Mouse (Mus musculus): ENCODE data around the gene Ndufb5. TPM values are rescaled to one million over a fixed set of nuclear protein-coding genes. Genes with fewer than 3 reads are reported as not detected.
"Not testable (repeated sequence)": the region's sequence is repeated elsewhere in the genome, so short reads cannot be mapped to it uniquely, and the experiment has no call there.

The Ndufb5 gene
- total RNA-seq, 1 experiment from 2014 or later: 86.4 TPM

DNA sequence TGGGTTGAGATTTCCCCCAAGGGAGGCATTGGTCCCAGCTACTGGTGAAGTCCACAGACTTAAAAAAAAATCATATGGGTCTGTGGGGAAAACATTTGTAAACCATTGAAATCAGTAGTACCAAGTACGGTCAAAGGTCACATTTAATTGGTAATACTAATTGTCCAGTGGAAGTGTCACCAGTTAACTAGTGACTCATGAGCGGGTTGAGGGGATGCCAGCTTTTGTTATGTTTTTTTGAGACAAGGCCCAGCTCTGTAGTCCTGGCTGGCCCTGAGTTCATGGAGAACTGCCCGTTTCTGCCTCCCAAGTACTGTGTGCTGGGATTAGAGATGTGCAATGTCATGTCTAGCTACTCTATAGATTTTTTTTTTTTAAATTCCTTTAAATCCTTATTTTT is 23.1 kb upstream of the Ndufb5 start:
- ATAC-seq (replicated peaks in 1 of 2; ENCODE audit: insufficient read depth in 1 of 2, low FRiP score in 2 of 2, low TSS enrichment in 1 of 2, low read depth in 1 of 2, poor library complexity in 2 of 2, severe bottlenecking in 2 of 2): no peak

DNA sequence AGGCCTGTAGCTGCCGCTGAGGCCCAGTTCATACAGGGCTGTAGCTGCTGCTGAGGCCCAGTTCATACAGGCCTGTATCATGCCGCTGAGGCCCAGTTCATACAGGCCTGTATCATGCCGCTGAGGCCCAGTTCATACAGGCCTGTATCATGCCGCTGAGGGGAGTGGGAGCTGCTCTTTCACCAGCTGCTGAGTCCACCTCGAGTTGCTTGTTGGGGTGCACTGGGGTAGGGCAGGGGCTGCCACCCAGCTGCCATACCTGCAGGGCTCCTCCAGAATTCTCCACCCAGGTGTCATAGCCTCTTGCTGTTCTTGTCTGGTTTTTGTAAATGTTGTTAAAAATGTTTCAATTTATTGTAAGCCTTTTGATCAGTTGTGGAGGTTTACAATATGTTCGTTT is 19.4 kb upstream of the Ndufb5 start:
- ATAC-seq (replicated peaks in 1 of 2; ENCODE audit: insufficient read depth in 1 of 2, low FRiP score in 2 of 2, low TSS enrichment in 1 of 2, low read depth in 1 of 2, poor library complexity in 2 of 2, severe bottlenecking in 2 of 2): not testable (repeated sequence)

DNA sequence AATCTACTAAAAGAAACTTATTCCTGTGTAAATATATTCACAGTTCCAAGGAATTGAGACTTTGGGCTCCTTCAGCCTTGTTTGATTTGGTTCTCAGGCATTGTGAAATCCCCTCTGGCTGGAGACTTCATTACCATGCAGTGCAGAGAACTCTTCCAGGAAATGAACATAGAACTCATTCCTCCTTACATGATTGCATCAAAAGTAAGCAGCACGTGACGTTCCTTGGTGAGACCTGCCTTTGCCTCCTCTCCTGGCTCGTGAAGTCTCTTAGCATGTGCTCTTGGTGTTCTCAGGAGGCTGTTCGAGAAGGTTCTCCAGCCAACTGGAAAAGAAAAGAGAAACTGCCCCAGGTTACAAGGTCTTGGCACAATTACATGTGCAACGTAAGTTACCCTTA is 18.5 kb upstream of the Ndufb5 start:
- ATAC-seq (replicated peaks in 1 of 2; ENCODE audit: insufficient read depth in 1 of 2, low FRiP score in 2 of 2, low TSS enrichment in 1 of 2, low read depth in 1 of 2, poor library complexity in 2 of 2, severe bottlenecking in 2 of 2): no peak

DNA sequence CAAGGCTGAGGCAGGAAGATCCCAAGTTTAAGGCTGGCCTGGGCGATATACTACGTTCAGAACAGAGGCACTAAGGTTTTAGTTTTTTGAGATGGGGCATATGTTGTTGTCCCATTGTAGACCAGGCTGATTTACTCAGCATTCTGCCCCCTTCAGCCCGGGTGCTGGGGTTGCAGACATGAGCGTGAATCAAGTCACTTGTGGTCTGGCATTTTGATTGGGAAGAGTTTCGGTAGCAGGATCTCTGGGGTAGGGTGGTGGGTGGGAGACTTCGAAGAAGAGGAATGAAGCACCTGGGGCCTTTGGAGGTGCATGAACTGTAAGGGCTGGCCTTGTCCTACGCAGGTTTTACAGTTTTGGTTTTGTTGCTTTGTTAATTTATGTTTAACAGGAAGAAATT is 12.6 kb upstream of the Ndufb5 start:
- no peak for ATAC-seq (replicated peaks in 1 of 2; ENCODE audit: insufficient read depth in 1 of 2, low FRiP score in 2 of 2, low TSS enrichment in 1 of 2, low read depth in 1 of 2, poor library complexity in 2 of 2, severe bottlenecking in 2 of 2)

DNA sequence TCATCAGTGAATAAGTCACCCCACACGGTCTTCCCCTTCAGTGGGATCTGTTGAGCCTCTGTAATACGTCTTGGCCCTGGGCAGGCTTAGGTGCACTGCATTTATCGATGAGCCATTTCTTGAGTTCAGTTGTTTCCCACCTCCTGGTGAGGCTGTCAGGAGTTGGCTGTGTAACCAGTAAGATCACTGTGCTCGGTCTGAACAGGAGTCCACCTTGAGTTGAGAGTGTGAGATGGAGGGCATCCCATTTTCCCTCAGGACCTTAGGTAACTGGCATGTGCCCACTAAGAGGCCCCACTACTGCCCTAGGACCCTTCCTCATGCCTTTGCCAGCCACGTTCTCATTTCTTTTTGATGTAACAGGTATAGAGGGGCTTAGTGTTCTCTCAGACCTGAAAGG is 10.8 kb upstream of the Ndufb5 start:
- ATAC-seq (replicated peaks in 1 of 2; ENCODE audit: insufficient read depth in 1 of 2, low FRiP score in 2 of 2, low TSS enrichment in 1 of 2, low read depth in 1 of 2, poor library complexity in 2 of 2, severe bottlenecking in 2 of 2): no peak

DNA sequence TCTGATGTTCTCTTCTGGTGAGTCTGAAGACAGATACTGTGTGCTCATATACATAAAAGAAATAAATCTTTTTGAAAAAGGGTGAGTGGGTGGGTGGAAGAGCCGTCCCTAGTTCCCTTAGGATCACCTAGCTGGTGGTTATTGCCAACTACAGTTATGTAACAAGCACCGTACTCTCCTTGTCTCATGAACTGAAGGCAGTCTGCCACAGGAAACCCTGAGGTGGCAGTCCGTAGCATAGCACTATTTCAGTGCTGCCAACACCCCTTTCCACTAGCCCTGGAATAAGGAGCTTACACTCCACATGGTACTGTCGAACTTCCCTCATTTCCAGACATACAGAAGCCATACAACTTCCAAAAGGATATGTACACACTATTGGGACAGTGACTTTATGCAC is 8.9 kb upstream of the Ndufb5 start:
- ATAC-seq (replicated peaks in 1 of 2; ENCODE audit: insufficient read depth in 1 of 2, low FRiP score in 2 of 2, low TSS enrichment in 1 of 2, low read depth in 1 of 2, poor library complexity in 2 of 2, severe bottlenecking in 2 of 2): no peak

DNA sequence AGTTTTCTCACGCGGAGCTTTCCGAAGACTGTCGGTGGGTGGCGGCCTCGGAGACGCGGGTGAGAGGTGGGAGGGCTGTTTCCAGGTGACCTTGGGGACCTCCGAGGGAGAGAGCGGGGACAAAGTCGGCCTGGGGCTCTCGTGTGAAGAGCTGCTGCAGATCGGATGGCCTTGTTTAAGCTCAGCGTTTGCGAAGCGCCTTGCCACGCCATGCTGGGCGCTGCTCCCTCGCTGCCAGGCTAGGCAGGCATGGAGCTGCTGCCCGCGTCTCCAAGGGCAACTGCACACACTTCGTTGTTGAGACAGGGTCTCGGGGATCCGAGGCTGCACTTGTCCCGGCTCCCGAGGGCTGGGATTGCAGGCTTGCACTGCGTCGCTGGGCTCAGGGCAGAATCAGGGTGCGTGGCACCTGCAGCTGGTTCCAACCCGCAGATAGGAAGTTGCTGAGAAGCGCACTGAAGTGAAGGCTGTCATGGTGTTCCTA is 424 bp downstream of the Ndufb5 start, which contains the start of gene Mrpl47:
Gene Mrpl47 (minus strand): TSS at position 434 of the 484 bp plus-strand sequence.
- peak; percentile 0 to 5; a peak in 2 of 4 replicates for ATAC-seq (replicated peaks in 1 of 2; ENCODE audit: insufficient read depth in 1 of 2, low FRiP score in 2 of 2, low TSS enrichment in 1 of 2, low read depth in 1 of 2, poor library complexity in 2 of 2, severe bottlenecking in 2 of 2)

DNA sequence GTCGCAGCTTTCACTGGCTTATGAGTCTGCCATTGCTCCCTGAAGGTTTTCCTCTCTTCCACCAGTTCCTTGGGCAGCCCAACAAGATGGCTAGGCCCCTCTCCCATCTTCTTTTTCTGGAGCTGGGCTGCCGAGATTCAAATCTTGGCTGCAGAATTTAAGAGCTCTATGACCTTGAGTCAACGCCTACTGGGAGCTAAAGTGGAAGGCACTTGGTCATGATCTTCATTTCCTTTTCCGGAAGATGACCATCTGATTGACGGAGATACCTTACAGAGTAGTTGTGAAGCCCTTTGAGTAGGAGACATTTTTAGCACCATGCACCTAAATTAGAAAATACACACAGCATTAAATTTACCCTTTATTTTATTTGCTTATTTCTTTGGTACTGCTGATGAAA is 1.8 kb downstream of the Ndufb5 start:
- no peak for ATAC-seq (replicated peaks in 1 of 2; ENCODE audit: insufficient read depth in 1 of 2, low FRiP score in 2 of 2, low TSS enrichment in 1 of 2, low read depth in 1 of 2, poor library complexity in 2 of 2, severe bottlenecking in 2 of 2)

DNA sequence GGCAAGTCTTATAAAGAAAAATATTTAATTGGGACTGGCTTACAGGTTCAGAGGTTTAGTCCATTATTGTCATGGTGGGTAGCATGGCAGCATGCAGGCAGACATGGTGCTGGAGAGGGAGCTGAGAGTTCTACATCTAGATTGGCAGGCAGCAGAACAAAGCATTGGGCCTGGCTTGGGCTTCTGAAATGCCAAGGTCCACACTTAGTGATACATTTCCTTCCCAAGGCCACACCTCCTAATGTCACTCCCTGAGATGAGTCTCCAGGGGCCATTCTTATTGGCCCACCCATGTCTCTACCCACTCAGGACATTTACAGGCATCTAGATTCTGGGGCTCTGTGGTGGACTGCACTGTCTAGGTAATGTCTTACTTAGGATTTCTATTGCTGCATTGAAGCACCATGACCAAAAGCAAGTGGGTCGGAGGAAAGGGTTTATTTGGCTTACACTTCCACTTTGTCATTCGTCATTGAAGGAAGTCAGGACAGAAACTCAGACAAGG is 5.5 kb downstream of the Ndufb5 start:
- ATAC-seq (replicated peaks in 1 of 2; ENCODE audit: insufficient read depth in 1 of 2, low FRiP score in 2 of 2, low TSS enrichment in 1 of 2, low read depth in 1 of 2, poor library complexity in 2 of 2, severe bottlenecking in 2 of 2): no peak

DNA sequence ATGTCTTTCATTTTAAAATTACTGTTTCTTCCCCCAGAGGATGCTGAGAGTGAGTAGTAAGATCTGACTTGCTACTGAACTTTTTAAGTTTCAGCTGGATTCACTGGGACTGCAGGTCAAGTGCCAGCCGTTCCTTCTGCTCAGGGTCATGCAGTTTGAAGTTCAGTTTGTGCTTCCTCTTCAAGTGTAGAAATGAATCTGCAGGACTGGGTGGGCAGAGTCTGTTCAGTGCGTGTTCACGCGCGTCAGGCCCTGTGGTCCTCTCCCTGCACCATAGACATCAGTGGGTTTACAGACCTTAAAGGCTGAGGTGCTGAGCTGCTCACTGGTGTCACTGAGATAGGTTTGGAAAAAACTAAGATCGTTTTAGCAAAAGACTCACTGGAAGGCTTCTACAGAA is 8.2 kb downstream of the Ndufb5 start:
- no peak for ATAC-seq (replicated peaks in 1 of 2; ENCODE audit: insufficient read depth in 1 of 2, low FRiP score in 2 of 2, low TSS enrichment in 1 of 2, low read depth in 1 of 2, poor library complexity in 2 of 2, severe bottlenecking in 2 of 2)

DNA sequence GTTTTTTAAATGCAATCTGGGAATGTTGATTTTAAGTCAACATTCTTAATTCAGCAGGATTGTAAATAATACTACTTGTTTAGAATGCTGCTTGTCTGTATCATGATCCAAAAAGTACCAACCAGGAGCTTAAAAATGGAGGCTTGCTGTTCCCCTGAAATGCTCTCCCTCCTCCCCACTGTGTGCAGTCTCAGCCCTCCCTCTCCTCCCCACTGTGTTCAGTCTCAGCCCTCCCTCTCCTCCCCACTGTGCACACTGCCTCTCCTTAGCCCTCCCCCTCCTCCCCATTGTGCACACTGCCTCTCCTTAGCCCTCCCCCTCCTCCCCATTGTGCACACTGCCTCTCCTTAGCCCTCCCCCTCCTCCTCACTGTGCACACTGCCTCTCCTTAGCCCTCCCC is 8.6 kb downstream of the Ndufb5 start:
- ATAC-seq (replicated peaks in 1 of 2; ENCODE audit: insufficient read depth in 1 of 2, low FRiP score in 2 of 2, low TSS enrichment in 1 of 2, low read depth in 1 of 2, poor library complexity in 2 of 2, severe bottlenecking in 2 of 2): not testable (repeated sequence)

DNA sequence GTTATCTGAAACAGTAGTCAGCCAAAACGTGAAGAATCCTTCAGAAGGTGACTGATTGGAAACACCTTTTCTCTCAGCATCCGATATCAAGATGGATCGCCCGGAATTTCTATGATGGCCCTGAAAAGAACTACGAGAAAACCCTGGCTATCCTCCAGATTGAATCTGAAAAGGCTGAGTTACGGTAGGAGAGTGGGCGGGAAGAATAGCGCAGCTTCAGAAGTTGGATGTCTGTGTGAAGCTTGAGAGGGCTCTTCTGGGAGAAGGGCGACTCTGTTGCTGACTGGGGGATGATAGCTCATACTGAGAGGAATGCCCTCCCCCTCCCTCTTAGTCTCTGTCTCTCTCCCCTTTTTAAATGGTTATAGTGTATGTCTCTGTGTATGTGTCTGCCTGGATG is 11.6 kb downstream of the Ndufb5 start:
- ATAC-seq (replicated peaks in 1 of 2; ENCODE audit: insufficient read depth in 1 of 2, low FRiP score in 2 of 2, low TSS enrichment in 1 of 2, low read depth in 1 of 2, poor library complexity in 2 of 2, severe bottlenecking in 2 of 2): no peak

DNA sequence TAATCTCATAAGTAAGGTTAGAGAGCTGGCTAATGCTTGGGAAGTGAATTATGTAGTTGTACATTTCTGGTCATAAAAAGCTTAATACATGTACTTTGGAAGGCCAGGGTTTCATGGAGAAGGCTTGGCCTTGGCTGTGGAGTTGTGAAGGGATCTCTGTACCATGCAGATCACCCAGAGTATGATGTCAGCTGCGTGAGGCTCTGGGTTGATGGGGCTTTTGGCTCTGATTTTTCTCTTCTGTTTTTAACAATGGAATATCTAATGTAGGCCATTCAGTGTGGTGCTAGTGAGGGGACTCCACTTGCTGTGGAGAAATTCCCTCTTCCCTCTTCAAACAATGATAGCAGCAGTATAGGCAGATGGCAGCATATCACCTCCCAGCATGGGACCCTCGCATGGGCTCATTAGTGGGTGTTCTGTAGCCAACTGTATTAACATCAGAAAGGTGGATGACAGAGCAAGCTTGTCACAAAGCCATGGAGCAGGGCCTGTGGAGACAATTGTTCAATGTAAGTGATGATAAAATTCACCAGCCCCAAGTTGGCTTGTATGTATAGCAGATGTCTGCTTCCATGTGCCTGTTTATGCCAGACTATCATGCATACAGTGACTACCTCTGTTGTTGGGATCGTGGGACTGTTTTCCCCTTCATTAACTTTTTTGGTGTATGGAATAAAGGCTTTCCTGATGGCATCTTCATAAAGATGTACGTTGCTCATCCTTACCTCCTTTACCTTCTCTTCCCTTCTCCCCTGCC is 13.2 kb downstream of the Ndufb5 start:
- no peak for ATAC-seq (replicated peaks in 1 of 2; ENCODE audit: insufficient read depth in 1 of 2, low FRiP score in 2 of 2, low TSS enrichment in 1 of 2, low read depth in 1 of 2, poor library complexity in 2 of 2, severe bottlenecking in 2 of 2)

DNA sequence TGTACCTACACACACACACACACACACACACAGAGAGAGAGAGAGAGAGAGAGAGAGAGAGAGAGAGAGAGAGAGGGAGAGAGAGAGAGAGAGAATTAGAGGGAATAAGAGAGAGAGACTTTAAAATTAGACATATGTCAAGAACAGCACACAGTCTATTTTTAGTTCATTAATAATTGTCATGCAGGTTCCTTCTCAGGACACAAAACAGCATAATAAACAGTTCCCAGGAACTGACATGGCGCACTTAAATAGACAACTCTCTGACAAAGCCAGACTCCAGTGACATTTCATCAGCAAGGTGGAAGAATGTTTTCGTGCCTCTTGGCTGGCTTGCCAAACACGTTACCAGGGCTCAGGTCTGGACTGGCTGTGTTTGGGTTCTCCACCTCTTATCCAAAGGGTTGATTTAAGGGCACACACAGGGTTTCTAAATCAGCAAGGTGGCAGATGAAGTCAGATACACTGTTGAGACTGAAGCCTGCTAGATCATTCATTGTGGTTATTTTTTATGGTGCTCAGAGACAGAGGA is 17.7 kb downstream of the Ndufb5 start:
- ATAC-seq (replicated peaks in 1 of 2; ENCODE audit: insufficient read depth in 1 of 2, low FRiP score in 2 of 2, low TSS enrichment in 1 of 2, low read depth in 1 of 2, poor library complexity in 2 of 2, severe bottlenecking in 2 of 2): no peak

DNA sequence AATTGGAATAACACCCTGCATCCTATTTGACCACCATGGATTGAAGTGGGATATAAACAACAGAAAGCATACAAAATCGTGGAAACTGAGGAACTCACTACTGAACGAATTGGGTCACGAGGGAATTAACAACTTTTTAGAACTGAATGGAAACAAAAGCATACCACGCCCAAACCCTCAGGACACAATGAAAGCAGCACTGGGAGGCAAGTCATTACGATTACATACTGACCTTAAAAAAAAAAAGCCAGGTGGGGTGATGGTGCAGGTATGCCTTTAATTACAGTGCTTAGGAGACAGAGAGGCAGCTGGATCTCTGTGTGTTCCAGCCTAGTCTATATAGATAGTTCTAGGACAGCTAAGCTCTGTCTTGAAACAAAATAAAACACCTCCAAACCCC is 22.4 kb downstream of the Ndufb5 start:
- ATAC-seq (replicated peaks in 1 of 2; ENCODE audit: insufficient read depth in 1 of 2, low FRiP score in 2 of 2, low TSS enrichment in 1 of 2, low read depth in 1 of 2, poor library complexity in 2 of 2, severe bottlenecking in 2 of 2): no peak

DNA sequence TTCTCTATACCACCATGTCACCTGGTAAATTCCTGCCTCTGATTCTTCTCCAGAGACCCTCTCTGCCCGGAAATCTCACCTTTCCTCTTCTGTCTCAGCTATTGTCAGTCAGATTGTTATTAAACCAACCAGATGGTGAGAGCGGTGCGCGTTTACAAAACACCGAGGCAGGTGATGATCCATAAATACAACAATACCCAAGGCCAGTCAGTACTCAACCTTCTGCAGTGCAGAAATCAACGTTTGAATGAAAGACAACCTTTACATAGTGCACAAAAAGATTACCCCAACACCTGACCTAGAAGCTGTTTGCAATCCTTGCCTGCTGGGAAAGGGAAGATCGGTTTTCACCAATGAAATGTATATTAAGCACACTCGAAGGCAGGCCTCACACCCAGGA is 26.2 kb downstream of the Ndufb5 start:
- no peak for ATAC-seq (replicated peaks in 1 of 2; ENCODE audit: insufficient read depth in 1 of 2, low FRiP score in 2 of 2, low TSS enrichment in 1 of 2, low read depth in 1 of 2, poor library complexity in 2 of 2, severe bottlenecking in 2 of 2)

DNA sequence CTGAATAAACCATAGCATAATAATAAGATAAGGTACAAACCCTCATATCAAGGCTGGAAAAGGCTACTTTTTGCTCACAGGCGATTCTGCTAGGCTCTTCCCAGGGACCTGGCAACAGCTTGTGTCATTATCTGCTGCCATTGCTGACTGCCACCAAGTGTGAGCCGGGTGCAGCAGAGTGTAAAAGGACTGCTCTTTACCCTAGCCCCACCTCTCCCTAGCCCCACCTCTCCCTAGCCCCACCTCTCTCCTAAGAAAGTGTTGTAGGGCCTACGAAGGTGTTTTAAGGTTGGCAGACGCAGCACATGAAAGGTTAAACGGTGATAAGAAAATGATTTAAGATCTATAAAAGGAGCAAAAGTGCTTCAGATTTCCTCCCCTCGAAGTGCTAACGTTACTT is 27.1 kb downstream of the Ndufb5 start:
- ATAC-seq (replicated peaks in 1 of 2; ENCODE audit: insufficient read depth in 1 of 2, low FRiP score in 2 of 2, low TSS enrichment in 1 of 2, low read depth in 1 of 2, poor library complexity in 2 of 2, severe bottlenecking in 2 of 2): no peak

DNA sequence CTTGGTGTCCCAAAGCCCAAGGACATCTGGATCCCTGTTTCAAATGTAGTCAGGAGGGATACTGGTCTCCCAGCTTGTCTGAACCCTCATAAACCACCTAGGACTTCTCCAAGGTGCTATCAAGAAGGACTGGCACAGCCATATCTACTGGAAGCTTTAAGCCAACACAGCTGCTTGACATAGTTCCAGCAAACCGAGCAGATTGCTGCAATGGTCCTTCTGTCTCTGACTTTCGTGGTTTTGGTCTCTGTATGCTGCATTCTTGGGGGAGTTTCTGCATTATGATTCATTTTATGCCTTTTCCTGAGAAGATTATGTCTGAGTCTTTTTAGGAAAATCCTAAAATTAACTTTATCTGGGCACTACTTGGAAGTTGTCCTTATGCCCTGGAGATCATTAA is 34.0 kb downstream of the Ndufb5 start:
- no peak for ATAC-seq (replicated peaks in 1 of 2; ENCODE audit: insufficient read depth in 1 of 2, low FRiP score in 2 of 2, low TSS enrichment in 1 of 2, low read depth in 1 of 2, poor library complexity in 2 of 2, severe bottlenecking in 2 of 2)

Data from hematopoietic stem cell, adult 5-6 weeks (primary cell).